Mouse (Mus musculus) left cerebral cortex, adult 6 months (tissue): Measurements from ENCODE around the gene C1qbp. TPM values are rescaled to one million over a fixed set of nuclear protein-coding genes. Genes with fewer than 3 reads are reported as not detected.

Experiments used
- long read RNA-seq, 2 experiments: library from polyadenylated mRNA; unstranded; transcript quantifications; one replicate each; pipeline ENCODE4 v2.0.0; 2019 to 2020
- polyA plus RNA-seq: library from polyadenylated mRNA; unstranded; fragments of <200 nt; fragmentation: Nextera tagmentation; gene quantifications from 2 replicates; pipeline ENCODE4 v1.2.3, GENCODE M21; 2021

C1qbp gene
- 187 and 197 TPM in 2 replicates for polyA plus RNA-seq
- long read RNA-seq, experiment 1, transcript C1qbp-201 (6 exons, 1,175 nt) = major isoform, 213 of 220 reads
- long read RNA-seq, experiment 1, partial matches to known transcripts = 4 of 220 reads
- long read RNA-seq, experiment 1, other reads (novel, unspliced or antisense) = 3 of 220 reads
- long read RNA-seq, experiment 2, transcript C1qbp-201 (6 exons, 1,175 nt) = major isoform, 207 of 226 reads
- long read RNA-seq, experiment 2, partial matches to known transcripts = 13 of 226 reads
- long read RNA-seq, experiment 2, other reads (novel, unspliced or antisense) = 4 of 226 reads

DNA sequence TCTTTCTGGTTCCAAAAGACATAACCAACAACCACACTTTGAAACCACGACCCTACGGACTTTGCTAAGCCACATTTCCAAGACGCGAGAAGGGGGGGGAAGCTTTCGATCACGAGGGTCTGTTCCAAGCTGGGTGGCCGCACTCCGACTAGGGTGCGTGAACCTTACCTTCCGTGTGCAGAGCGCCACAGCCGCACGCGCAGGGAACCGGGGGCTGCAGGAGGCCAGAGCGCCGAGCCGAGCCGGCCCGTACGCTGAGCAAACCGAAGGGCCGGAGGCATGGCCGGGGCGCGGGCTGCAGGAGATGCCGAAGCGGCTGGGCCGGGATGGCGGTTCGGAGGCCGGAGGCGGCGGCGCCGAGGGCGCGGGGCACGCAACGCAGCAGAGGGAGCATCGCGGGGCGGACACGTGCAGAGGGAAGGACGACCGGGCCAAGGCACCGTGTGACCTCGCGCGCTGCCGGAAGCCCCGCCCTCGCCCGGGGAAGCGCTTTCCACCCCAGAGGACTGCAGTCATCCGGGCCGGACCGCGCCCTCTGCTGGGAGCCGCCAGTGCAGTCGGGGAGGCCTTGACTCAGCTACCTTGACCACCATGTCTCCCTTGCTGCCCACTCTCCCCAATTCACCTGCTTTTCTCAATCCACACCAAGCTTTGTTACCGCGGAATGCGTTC, at the start of gene C1qbp:
TSS of gene C1qbp (minus strand) at position 470 of the 672 bp plus-strand sequence.

DNA sequence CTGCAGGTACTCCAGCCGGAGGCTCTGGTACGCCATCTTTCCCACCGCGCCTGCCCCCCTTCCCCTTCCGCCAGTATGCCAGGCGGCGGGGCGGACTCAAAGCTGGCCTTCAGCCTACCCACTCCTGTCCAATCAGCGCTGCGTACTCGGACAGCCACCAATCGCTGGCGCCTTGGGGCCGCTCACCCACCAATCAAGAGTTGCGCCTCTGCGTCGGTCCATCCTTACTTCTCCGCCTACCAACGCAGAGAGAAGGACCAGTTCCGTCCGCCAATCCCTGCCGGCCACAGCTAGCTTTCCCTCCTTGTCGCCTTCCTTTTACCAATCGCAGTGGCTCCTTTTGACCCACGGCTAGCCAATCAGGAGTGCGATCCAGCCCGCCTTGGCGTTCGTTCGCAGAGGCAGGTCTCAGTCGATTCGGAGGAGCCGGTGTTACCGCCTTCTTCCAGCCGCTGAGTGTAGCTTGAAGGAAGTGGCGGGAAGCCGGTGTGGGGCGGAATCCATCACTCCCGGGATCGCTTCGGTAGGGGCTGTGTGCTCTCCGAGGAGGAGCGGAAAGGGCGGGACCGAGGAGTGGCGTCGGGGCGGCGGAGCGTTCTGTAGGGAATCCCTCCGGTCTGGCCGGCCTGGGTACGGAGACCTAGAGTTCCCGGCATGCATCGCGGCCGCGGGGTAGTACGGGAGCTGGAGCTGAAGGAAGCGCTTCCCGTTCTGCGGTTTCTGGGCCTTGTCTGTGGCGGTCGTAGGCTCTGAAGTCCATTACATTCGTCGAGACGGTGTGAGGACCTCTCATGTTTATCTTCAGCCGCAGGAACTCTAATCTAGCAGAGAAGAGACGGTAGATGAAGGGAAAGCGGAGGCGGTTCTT, 36.6 kb upstream of the C1qbp start, which contains the start of the genes Mis12 and Derl2:
TSS of gene Mis12 (plus strand) at position 411 of the 868 bp plus-strand sequence.
TSS of gene Derl2 (minus strand) at position 641 of the 868 bp plus-strand sequence.

DNA sequence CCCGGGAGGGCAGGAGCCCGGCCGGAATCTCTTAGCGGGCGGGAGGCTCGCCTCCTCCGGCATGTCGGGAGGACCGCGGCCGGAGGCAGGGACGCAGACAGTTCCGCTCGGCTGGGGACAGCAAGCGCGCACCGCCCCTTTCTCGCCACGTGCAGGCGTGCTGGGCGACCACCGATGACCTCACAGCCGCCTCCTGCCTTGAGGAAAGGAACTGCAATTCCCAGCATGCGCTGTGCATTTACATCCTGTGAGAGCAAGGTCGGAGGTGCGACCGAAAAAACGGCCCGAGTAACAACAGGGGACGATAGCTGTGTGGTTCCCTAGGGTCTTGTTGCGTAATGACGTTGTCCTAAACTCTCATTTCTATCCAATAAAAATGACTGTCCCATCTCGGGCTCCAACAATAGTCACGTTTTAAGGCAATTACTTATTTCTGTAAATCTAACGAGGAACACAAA, 21.5 kb upstream of the C1qbp start, which contains the start of gene Dhx33:
TSS of gene Dhx33 (minus strand) at position 122 of the 458 bp plus-strand sequence.

DNA sequence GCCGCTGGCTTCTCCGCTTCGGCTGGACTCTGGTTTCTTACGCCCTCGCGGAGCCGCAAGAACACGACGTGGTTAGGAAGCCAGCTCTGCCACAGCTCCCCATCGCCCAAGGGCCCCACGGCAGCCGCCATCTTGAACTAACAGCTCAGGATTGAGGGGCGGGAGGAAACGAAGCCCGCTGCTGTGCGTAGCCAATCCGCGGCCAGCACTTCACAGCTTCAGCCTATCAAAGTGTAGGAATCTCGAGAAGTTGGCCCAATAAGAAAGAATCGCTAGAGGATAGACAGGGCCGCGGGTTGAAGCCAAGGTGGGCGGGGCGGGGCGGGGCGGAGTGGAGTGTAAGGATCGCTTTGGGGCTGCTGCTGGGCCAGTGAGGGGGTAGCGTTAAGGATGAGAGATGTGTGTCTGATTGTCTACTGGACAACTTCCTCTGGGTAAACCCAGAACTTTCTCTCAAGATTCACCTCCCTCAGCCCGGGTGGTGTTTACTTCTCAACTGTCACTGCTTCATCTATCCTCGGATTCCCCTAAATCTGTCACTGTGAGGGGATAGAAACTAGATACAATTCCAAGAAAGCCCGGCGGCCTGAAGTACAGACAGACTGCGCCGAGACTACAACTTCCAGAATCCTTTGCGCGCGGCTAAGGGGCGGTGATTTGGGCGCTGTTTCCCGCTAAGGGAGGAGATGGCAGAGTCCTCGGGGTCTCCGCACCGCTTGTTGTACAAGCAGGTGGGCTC, 12.8 kb downstream of the C1qbp start, which contains the start of the genes Nup88 and Rpain:
TSS of gene Nup88 (minus strand) at position 153 of the 739 bp plus-strand sequence.
TSS of gene Rpain (plus strand) at position 393 of the 739 bp plus-strand sequence.

Other genes starting within 250 kb of the C1qbp start
- gene Zfp3, start 218.8 kb downstream of the C1qbp start, polyA plus RNA-seq = 10.3 and 10.8 TPM in 2 replicates
- 0.20 TPM in 1 of 2 replicates, not detected in the other for gene Scimp, start 170.4 kb downstream of the C1qbp start, polyA plus RNA-seq
- 88.3 and 101 TPM in 2 replicates for gene Rabep1, start 138.2 kb downstream of the C1qbp start, polyA plus RNA-seq
- gene Nup88, start 13.1 kb downstream of the C1qbp start, polyA plus RNA-seq = 25.6 and 31.6 TPM in 2 replicates
- gene Rpain, start 12.8 kb downstream of the C1qbp start, polyA plus RNA-seq = 42.2 and 53.7 TPM in 2 replicates
- gene Dhx33, start 21.4 kb upstream of the C1qbp start, polyA plus RNA-seq = 5.9 and 7.5 TPM in 2 replicates
- gene Mis12, start 36.6 kb upstream of the C1qbp start, polyA plus RNA-seq = 10.2 and 10.6 TPM in 2 replicates
- 22.2 and 23.8 TPM in 2 replicates for gene Derl2, start 36.8 kb upstream of the C1qbp start, polyA plus RNA-seq
- gene 6330403K07Rik, start 50.5 kb upstream of the C1qbp start, polyA plus RNA-seq = 280 and 322 TPM in 2 replicates
- gene Nlrp1a, start 161.7 kb upstream of the C1qbp start, polyA plus RNA-seq = 0.04 TPM in 1 of 2 replicates, not detected in the other
- 0.04 TPM in 1 of 2 replicates, not detected in the other for gene Nlrp1b, start 247.7 kb upstream of the C1qbp start, polyA plus RNA-seq